Mouse (Mus musculus) heart, adult 2 months (tissue): ENCODE results near the gene Faf1. TPM values are rescaled to one million over a fixed set of nuclear protein-coding genes. Genes with fewer than 3 reads are reported as not detected.

Experiments used
- DNase-seq, 2 experiments: peaks; one replicate each; pipeline ENCODE4 v3.0.0; 2021
- H3K27ac ChIP-seq: fragments of 200-600 bp; 2 replicates; pipeline ENCODE4 v1.8.1; 2022
- H3K27me3 ChIP-seq: fragments of 200-500 bp; 2 replicates; pipeline ENCODE4 v1.6.1; 2012; ENCODE audit warnings: mild to moderate bottlenecking, low read length, inconsistent platforms, mixed read lengths; ENCODE audit not compliant: control insufficient read depth, insufficient read depth
- H3K36me3 ChIP-seq: fragments of 200-500 bp; 2 replicates; pipeline ENCODE4 v1.6.1; 2012; ENCODE audit warnings: low read length, inconsistent platforms; ENCODE audit not compliant: control insufficient read depth, insufficient read depth
- H3K4me1 ChIP-seq: fragments of 200-500 bp; 2 replicates; pipeline ENCODE4 v1.6.1; 2011; ENCODE audit warnings: low read length; ENCODE audit not compliant: control insufficient read depth, insufficient read depth
- H3K4me3 ChIP-seq: fragments of 200-600 bp; 2 replicates; pipeline ENCODE4 v1.8.1; 2022
- H3K79me2 ChIP-seq: fragments of 200-500 bp; replicated peaks from 2 replicates; pipeline ENCODE4 v1.6.1; 2012; ENCODE audit warnings: mild to moderate bottlenecking, inconsistent platforms, low read length, moderate library complexity, mixed read lengths; ENCODE audit not compliant: control insufficient read depth, insufficient read depth
- H3K9ac ChIP-seq: fragments of 200-500 bp; 2 replicates; pipeline ENCODE4 v1.6.1; 2012; ENCODE audit warnings: low read depth, mild to moderate bottlenecking, control low read depth, inconsistent platforms, low read length, mixed read lengths
- CTCF ChIP-seq: fragments of 200-600 bp; IDR thresholded peaks from 2 replicates; pipeline ENCODE4 v1.8.1; 2022; ENCODE audit warnings: antibody characterized with exemption, mild to moderate bottlenecking, moderate library complexity
- EP300 ChIP-seq: fragments of 200-500 bp; IDR thresholded peaks from 2 replicates; pipeline ENCODE4 v1.6.1; 2011; ENCODE audit warnings: low read depth, low read length, control low read depth; ENCODE audit not compliant: insufficient read depth
- POLR2A ChIP-seq: fragments of 200-500 bp; IDR thresholded peaks from 2 replicates; pipeline ENCODE4 v1.6.1; 2011; ENCODE audit warnings: mild to moderate bottlenecking, low read depth, low read length, control low read depth; ENCODE audit not compliant: insufficient read depth
- WGBS: fragments of 180-500 bp; shearing (Covaris S2); methylation state at CpG from one replicate; pipeline ENCODE4 v1.1.7; 2018; 5-methylcytosine and 5-hydroxymethylcytosine counted together
- intact Hi-C: fragments of 180-260 bp; cut with DNase I; formaldehyde crosslinking; loops from one replicate; pipeline ENCODE4 v1.15.1; 2025
- polyA plus RNA-seq: library from polyadenylated mRNA; depleted of rRNA; stranded (reverse); fragments of >200 nt; gene quantifications from 2 replicates; pipeline ENCODE4 v1.2.3, GENCODE M21; 2012
- total RNA-seq, 2 experiments: library from RNA; stranded (reverse); gene quantifications; 2 replicates each; pipeline ENCODE4 v1.2.3; 2021

Gene Faf1
- total and polyA plus RNA-seq, 3 experiments, result 9.6 to 46.0 (median 37.1) TPM

DNA sequence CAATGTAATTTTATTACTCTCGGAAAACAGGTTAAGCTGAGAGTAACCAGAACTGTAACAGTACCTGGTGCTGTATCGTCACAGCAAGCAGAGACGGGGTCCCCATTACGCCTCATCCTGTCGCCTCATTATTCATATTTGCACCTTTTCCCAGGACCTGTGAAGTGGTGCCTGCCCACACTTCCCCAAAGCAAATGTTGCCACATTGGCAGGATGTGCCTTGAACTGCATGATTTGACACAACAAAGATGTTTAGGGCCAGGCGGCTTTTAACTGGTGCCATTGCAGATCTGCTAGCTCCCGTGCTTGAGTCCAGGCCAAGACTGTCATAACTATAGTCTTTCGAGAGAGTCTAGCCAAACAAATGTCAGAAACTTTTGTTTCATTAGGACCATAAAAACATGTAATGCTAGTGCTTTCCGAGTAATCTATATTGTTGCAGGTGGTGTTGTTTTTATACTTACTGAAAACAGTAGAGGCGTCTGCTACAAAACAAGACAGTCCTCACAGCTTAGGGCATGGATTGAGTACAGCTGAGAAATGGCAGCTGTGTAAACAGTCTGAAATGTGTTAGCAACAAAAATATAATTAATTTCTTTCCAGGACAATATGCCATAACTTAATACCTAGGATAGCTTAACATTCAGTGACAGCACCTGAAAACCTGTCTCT lies 121.3 kb downstream of the Faf1 start:
- H3K4me1 ChIP-seq, result no peaks in the 10 kb centered on the region
- intact Hi-C loops, result no loop called here
- no peak overlapping the region for H3K27ac ChIP-seq
- TF ChIP-seq EP300 (no peak), POLR2A (no peak), CTCF (no peak)
- no peaks in the 10 kb centered on the region for H3K27me3 ChIP-seq
- no peaks in the 10 kb centered on the region for H3K36me3 ChIP-seq
- WGBS, result 86% methylated on average over 10 of the region's 10 CpGs
- DNase-seq, result no peak
- H3K79me2 ChIP-seq, result no peaks in the 10 kb centered on the region
- no peak overlapping the region for H3K4me3 ChIP-seq
- no peak overlapping the region for H3K9ac ChIP-seq

DNA sequence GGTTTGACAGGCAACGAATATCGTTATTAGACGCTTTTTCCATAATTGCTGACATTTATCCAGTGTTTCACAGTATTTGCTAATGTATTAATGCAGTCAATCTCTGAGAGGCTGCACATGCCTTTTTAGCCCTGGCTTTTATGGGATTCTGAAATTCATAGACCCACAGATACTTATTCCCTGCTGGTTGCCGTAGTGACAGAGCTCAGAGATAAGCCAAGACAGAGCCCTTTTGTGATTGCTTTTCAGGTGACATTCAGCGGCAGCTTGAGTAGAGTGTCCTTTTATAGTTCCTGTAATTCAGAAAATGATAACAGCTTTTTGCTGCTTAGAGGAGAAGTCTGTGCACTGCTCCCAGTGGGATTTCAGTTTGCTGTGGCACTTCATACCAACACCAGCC lies 130.0 kb downstream of the Faf1 start:
- 65% methylated on average over 5 of the region's 5 CpGs for WGBS
- no peak overlapping the region for H3K9ac ChIP-seq
- no peaks in the 10 kb centered on the region for H3K36me3 ChIP-seq
- intact Hi-C loops, result no loop called here
- H3K27ac ChIP-seq, result no peak overlapping the region
- H3K4me3 ChIP-seq, result no peak overlapping the region
- H3K79me2 ChIP-seq, result no peaks in the 10 kb centered on the region
- TF ChIP-seq POLR2A (no peak), EP300 (no peak), CTCF (no peak)
- H3K27me3 ChIP-seq, result no peaks in the 10 kb centered on the region
- DNase-seq, result no peak
- no peaks in the 10 kb centered on the region for H3K4me1 ChIP-seq

DNA sequence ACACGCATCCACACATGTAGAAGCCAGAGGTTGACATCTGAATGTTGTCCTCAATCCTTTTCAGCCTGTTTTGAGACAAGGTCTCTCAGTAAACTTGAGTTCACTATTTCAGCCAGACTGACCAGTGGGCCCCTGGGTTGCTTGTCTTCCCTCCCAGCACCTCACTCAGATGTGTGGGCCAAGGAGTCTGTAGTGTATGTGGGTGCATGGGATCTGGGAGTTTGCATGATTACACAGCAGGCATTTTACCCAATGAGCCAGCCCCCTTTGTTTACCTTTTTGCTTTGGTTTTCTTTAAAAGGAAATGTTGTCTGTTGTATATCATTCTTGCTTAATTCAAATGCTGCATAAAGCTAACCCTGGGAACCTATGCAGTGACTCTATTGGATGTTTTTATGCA lies 138.8 kb downstream of the Faf1 start:
- no peaks in the 10 kb centered on the region for H3K4me1 ChIP-seq
- no peak overlapping the region for H3K9ac ChIP-seq
- H3K79me2 ChIP-seq, result no peaks in the 10 kb centered on the region
- no peak for TF ChIP-seq POLR2A
- no peak for TF ChIP-seq CTCF
- TF ChIP-seq EP300, result no peak
- DNase-seq, result no peak
- H3K4me3 ChIP-seq, result no peak overlapping the region
- no peaks in the 10 kb centered on the region; the same call in 1 of the 2 replicates for H3K36me3 ChIP-seq
- WGBS, result 100% methylated on average over 1 of the region's 1 CpGs
- H3K27me3 ChIP-seq, result no peaks in the 10 kb centered on the region
- intact Hi-C loops, result no loop called here
- H3K27ac ChIP-seq, result no peak overlapping the region

- intact Hi-C loops, result no loop called here
- Histone ChIP-seq H3K4me1 (no peaks in the 10 kb centered on the region), H3K36me3 (no peaks in the 10 kb centered on the region; the same call in 1 of the 2 replicates), H3K9ac (no peak overlapping the region), H3K27me3 (no peaks in the 10 kb centered on the region), H3K27ac (no peak overlapping the region), H3K4me3 (no peak overlapping the region), H3K79me2 (no peaks in the 10 kb centered on the region)
- no peak for DNase-seq
- TF ChIP-seq POLR2A (no peak), EP300 (no peak), CTCF (no peak)
- WGBS, result 100% methylated on average over 1 of the region's 1 CpGs
Observed at GRCm38 (mm10) chr4:109815592-109815991, 139.2 kb downstream of the Faf1 start.

GRCm38 (mm10) chr4:109819455-109819854 lies 143.1 kb downstream of the Faf1 start:
- no peaks in the 10 kb centered on the region; the same call in 1 of the 2 replicates for H3K36me3 ChIP-seq
- no peak overlapping the region for H3K4me3 ChIP-seq
- H3K27me3 ChIP-seq, result no peaks in the 10 kb centered on the region
- DNase-seq, result no peak
- no peak overlapping the region for H3K27ac ChIP-seq
- no peaks in the 10 kb centered on the region for H3K4me1 ChIP-seq
- intact Hi-C loops, result no loop called here
- no peak overlapping the region for H3K9ac ChIP-seq
- H3K79me2 ChIP-seq, result no peaks in the 10 kb centered on the region
- no peak for TF ChIP-seq EP300
- TF ChIP-seq POLR2A, result no peak
- TF ChIP-seq CTCF, result peak; percentile 34

- 90% methylated on average over 3 of the region's 3 CpGs for WGBS
- Histone ChIP-seq H3K79me2 (no peaks in the 10 kb centered on the region), H3K4me3 (no peak overlapping the region), H3K27me3 (no peaks in the 10 kb centered on the region), H3K4me1 (no peaks in the 10 kb centered on the region), H3K27ac (no peak overlapping the region), H3K36me3 (no peaks in the 10 kb centered on the region), H3K9ac (no peak overlapping the region)
- intact Hi-C loops, result no loop called here
- no peak for TF ChIP-seq CTCF
- TF ChIP-seq EP300, result no peak
- TF ChIP-seq POLR2A, result no peak
- no peak for DNase-seq
Observed at GRCm38 (mm10) chr4:109829800-109830199, 153.4 kb downstream of the Faf1 start.
